Mouse (Mus musculus) midbrain, embryonic 14.5 days (tissue): ENCODE measurements around the gene Evi5. TPM values are rescaled to one million over a fixed set of nuclear protein-coding genes. Genes with fewer than 3 reads are reported as not detected.

ENCODE experiments used
- ATAC-seq: fragments of 200-750 bp; cut with Nextera tagmentation; 2 replicates; pipeline ENCODE4 v1.8.0; 2017; ENCODE audit warnings: moderate number of reproducible peaks, moderate library complexity; ENCODE audit not compliant: low FRiP score, low TSS enrichment
- DNase-seq: peaks from one replicate; pipeline ENCODE4 v3.0.0-alpha.2; 2015
- H3K27ac ChIP-seq: fragments of 300-500 bp; sonication (generic); replicated peaks from 2 replicates; pipeline ENCODE4 v1.5.1; 2014; ENCODE audit warnings: mild to moderate bottlenecking, low read depth, low read length, moderate library complexity
- H3K27me3 ChIP-seq: fragments of 300-500 bp; sonication (generic); 2 replicates; pipeline ENCODE4 v1.6.1; 2014; ENCODE audit warnings: low read length, control low read depth, mixed read lengths; ENCODE audit not compliant: control insufficient read depth, insufficient read depth
- H3K36me3 ChIP-seq: fragments of 300-500 bp; sonication (generic); 2 replicates; pipeline ENCODE4 v1.6.1; 2014; ENCODE audit warnings: low read length, control low read depth; ENCODE audit not compliant: control insufficient read depth, insufficient read depth
- H3K4me1 ChIP-seq: fragments of 300-500 bp; sonication (generic); 2 replicates; pipeline ENCODE4 v1.6.1; 2014; ENCODE audit warnings: mild to moderate bottlenecking, antibody characterized with exemption, low read length, control low read depth; ENCODE audit not compliant: control insufficient read depth, insufficient read depth
- H3K4me2 ChIP-seq: fragments of 300-500 bp; sonication (generic); 2 replicates; pipeline ENCODE4 v1.6.1; 2014; ENCODE audit warnings: mild to moderate bottlenecking, low read length, moderate library complexity
- H3K4me3 ChIP-seq: fragments of 300-500 bp; sonication (generic); replicated peaks from 2 replicates; pipeline ENCODE4 v1.5.1; 2014; ENCODE audit warnings: low read depth, low read length
- H3K9ac ChIP-seq: fragments of 300-500 bp; sonication (generic); replicated peaks from 2 replicates; pipeline ENCODE4 v1.6.1; 2014; ENCODE audit warnings: mild to moderate bottlenecking, low read length, moderate library complexity
- H3K9me3 ChIP-seq: fragments of 300-500 bp; sonication (generic); 2 replicates; pipeline ENCODE4 v1.6.1; 2016; ENCODE audit warnings: low read length, control low read depth, mixed read lengths; ENCODE audit not compliant: control insufficient read depth
- WGBS: fragments of 180-500 bp; shearing (Covaris S2); extraction: QIAGEN DNeasy Blood & Tissue Kit; methylation state at CpG from one replicate; pipeline ENCODE4 v1.1.7; 2014; 5-methylcytosine and 5-hydroxymethylcytosine counted together
- polyA plus RNA-seq: library from polyadenylated mRNA; unstranded; fragments of >200 nt; fragmentation: Nextera tagmentation; extraction: Ambion mirVana; gene quantifications from 2 replicates; pipeline ENCODE4 v1.2.1, GENCODE M21; 2014

Gene Evi5
- polyA plus RNA-seq, 1 experiment from 2014 or later: 40.5 TPM

GRCm38 (mm10) chr5:107840549-107841238 is 34.2 kb downstream of the Evi5 start:
- Histone ChIP-seq H3K9ac (no peak overlapping the region), H3K4me2 (no peak overlapping the region), H3K36me3 (peaks cover 5% of the 10 kb centered on the region), H3K4me3 (no peak overlapping the region), H3K27ac (no peak overlapping the region), H3K27me3 (no peaks in the 10 kb centered on the region), H3K9me3 (no peaks in the 10 kb centered on the region), H3K4me1 (no peaks in the 10 kb centered on the region)
- no peak for DNase-seq
- no peak for ATAC-seq
- 98% methylated on average over 5 of the region's 5 CpGs for WGBS

GRCm38 (mm10) chr5:107838891-107839644 is 35.8 kb downstream of the Evi5 start:
- Histone ChIP-seq H3K4me1 (no peaks in the 10 kb centered on the region), H3K4me3 (no peak overlapping the region), H3K9me3 (no peaks in the 10 kb centered on the region), H3K36me3 (peaks cover 5% of the 10 kb centered on the region), H3K27me3 (no peaks in the 10 kb centered on the region), H3K9ac (no peak overlapping the region), H3K4me2 (no peak overlapping the region), H3K27ac (no peak overlapping the region)
- no peak for DNase-seq
- WGBS: 75% methylated on average over 3 of the region's 3 CpGs
- ATAC-seq: no peak

DNA sequence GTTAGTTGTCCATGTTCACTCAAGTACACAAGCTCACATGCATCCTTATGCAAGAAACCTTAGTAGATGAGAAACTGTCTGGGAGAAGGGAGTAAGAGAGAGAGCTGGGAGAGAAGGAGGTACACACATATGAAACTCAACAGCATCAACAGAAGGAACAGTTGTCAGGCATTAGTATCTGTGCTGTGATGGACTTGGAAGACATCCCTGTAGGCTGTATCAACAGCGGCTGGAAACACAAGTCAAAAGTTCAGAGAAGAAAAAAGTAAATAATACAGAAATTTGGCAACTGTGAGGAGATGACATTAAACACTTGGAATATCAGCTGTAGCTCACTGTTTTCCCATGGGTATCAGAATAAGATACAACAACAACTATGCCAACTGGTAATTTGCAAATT is 40.6 kb downstream of the Evi5 start:
- no peak overlapping the region for H3K9ac ChIP-seq
- DNase-seq (no peak), ATAC-seq (no peak)
- H3K4me1 ChIP-seq: no peaks in the 10 kb centered on the region
- H3K27ac ChIP-seq: no peak overlapping the region
- no peaks in the 10 kb centered on the region for H3K27me3 ChIP-seq
- 95% methylated on average over 1 of the region's 1 CpGs for WGBS
- peaks cover 10% of the 10 kb centered on the region for H3K9me3 ChIP-seq
- H3K4me3 ChIP-seq: no peak overlapping the region
- no peak overlapping the region for H3K4me2 ChIP-seq
- H3K36me3 ChIP-seq: no peaks in the 10 kb centered on the region

GRCm38 (mm10) chr5:107831351-107831750 is 43.6 kb downstream of the Evi5 start:
- 92% methylated on average over 3 of the region's 3 CpGs for WGBS
- Histone ChIP-seq H3K4me1 (no peaks in the 10 kb centered on the region), H3K9me3 (peaks cover 10% of the 10 kb centered on the region), H3K9ac (no peak overlapping the region), H3K27ac (no peak overlapping the region), H3K4me3 (no peak overlapping the region), H3K27me3 (no peaks in the 10 kb centered on the region), H3K4me2 (no peak overlapping the region), H3K36me3 (no peaks in the 10 kb centered on the region)
- ATAC-seq: no peak
- DNase-seq: no peak

DNA sequence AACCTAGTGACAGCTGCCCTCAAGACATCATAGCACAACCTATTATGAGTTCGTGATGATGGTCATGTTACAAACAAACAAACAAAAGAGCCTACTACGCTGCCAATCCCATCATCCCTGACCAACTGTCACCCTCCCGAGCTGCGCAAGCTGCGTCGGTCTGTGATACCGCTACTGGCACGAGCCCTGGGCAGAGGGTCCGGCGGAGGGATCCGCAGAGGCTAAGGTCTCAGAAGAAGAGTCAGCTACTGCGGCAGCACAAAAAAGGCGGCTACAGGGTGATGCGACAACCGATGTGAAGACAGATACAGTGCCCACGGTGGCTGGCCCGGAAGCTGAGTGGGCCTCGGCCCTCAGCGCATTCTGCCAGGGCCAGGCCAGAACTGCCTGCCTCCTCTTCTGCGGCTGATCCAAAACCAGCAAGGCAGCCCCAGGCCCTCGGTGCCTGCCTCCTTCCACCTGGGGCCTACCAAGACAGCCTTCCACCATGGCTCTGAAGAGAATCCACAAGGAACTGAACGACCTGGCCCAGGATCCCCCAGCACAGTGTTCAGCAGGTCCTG is 44.8 kb downstream of the Evi5 start, which contains the start of gene Ube2d2b:
Gene Ube2d2b, plus strand, starts transcription at position 102 of the 563 bp plus-strand sequence.
- Histone ChIP-seq H3K9ac (no peak within 1 kb of the TSS), H3K36me3 (no peaks in the 10 kb centered on the region), H3K4me2 (no peak within 1 kb of the TSS), H3K4me1 (no peaks in the 10 kb centered on the region), H3K4me3 (no peak within 1 kb of the TSS), H3K27ac (no peak within 1 kb of the TSS), H3K27me3 (no peaks in the 10 kb centered on the region), H3K9me3 (peaks cover 10% of the 10 kb centered on the region)
- no peak for DNase-seq
- no peak for ATAC-seq
- 98% methylated on average over 22 of the region's 22 CpGs for WGBS

DNA sequence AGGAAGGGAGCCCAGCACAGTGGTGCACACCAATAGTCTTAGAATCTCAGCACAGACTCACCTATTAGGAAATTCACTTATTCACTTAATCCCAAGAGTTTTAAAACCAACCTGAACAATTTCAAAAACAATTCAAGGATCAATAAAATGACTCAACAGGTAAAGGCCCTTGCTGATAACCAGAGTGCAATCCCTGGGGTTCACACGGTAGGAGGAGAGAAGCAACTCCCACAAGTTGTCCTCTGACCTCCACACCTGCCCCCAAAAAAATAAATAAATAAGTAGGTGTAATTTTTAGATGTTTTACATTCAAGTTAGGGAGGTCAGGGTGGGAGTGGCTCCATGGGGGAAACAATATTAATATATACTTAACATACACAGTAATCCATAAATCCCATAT is 52.4 kb downstream of the Evi5 start:
- H3K4me1 ChIP-seq: no peaks in the 10 kb centered on the region
- no peak overlapping the region for H3K9ac ChIP-seq
- no peak overlapping the region for H3K4me3 ChIP-seq
- DNase-seq (no peak), ATAC-seq (no peak)
- peaks cover 9% of the 10 kb centered on the region for H3K36me3 ChIP-seq
- H3K27me3 ChIP-seq: no peaks in the 10 kb centered on the region
- no peaks in the 10 kb centered on the region for H3K9me3 ChIP-seq
- no peak overlapping the region for H3K4me2 ChIP-seq
- no peak overlapping the region for H3K27ac ChIP-seq
- 84% methylated on average over 1 of the region's 1 CpGs for WGBS

GRCm38 (mm10) chr5:107814651-107815050 is 60.3 kb downstream of the Evi5 start:
- 92% methylated on average over 2 of the region's 2 CpGs for WGBS

GRCm38 (mm10) chr5:107807496-107807895 is 67.4 kb downstream of the Evi5 start:
- no peaks in the 10 kb centered on the region for H3K4me1 ChIP-seq
- ATAC-seq (no peak), DNase-seq (no peak)
- H3K4me3 ChIP-seq: no peak overlapping the region
- WGBS: 85% methylated on average over 4 of the region's 4 CpGs
- no peak overlapping the region for H3K9ac ChIP-seq
- H3K9me3 ChIP-seq: no peaks in the 10 kb centered on the region
- H3K27ac ChIP-seq: no peak overlapping the region
- peaks cover 15% of the 10 kb centered on the region for H3K36me3 ChIP-seq
- no peaks in the 10 kb centered on the region for H3K27me3 ChIP-seq
- H3K4me2 ChIP-seq: no peak overlapping the region

More at GRCm38 (mm10) chr5:107814651-107815050, 60.3 kb downstream of the Evi5 start:
- DNase-seq (no peak), ATAC-seq (no peak)
- no peaks in the 10 kb centered on the region for H3K4me1 ChIP-seq
- no peak overlapping the region for H3K4me2 ChIP-seq
- H3K9ac ChIP-seq: no peak overlapping the region
- H3K9me3 ChIP-seq: no peaks in the 10 kb centered on the region
- peaks cover 33% of the 10 kb centered on the region for H3K36me3 ChIP-seq
- no peak overlapping the region for H3K27ac ChIP-seq
- no peaks in the 10 kb centered on the region for H3K27me3 ChIP-seq
- H3K4me3 ChIP-seq: no peak overlapping the region
